Mouse (Mus musculus) cerebellum, adult 2 months (tissue): ENCODE results near the gene Etv6. TPM values are rescaled to one million over a fixed set of nuclear protein-coding genes. Genes with fewer than 3 reads are reported as not detected.

Experiments
- DNase-seq, 2 experiments: peaks; one replicate each; pipeline ENCODE4 v3.0.0; 2021
- H3K27ac ChIP-seq: fragments of 200-500 bp; 2 replicates; pipeline ENCODE4 v1.5.1; 2012; ENCODE audit warnings: low read length, control low read depth, inconsistent platforms; ENCODE audit not compliant: insufficient read depth
- H3K27me3 ChIP-seq: fragments of 200-500 bp; 2 replicates; pipeline ENCODE4 v1.6.1; 2012; ENCODE audit warnings: inconsistent platforms, mild to moderate bottlenecking, low read length, moderate library complexity; ENCODE audit not compliant: control insufficient read depth, insufficient read depth
- H3K4me1 ChIP-seq: fragments of 200-500 bp; 2 replicates; pipeline ENCODE4 v1.6.1; 2011; ENCODE audit warnings: low read length; ENCODE audit not compliant: control insufficient read depth, insufficient read depth
- H3K4me3 ChIP-seq: fragments of 200-500 bp; replicated peaks from 2 replicates; pipeline ENCODE3; 2011; ENCODE audit warnings: mild to moderate bottlenecking, low read depth, low read length, control low read depth; ENCODE audit not compliant: insufficient read depth
- CTCF ChIP-seq: fragments of 200-500 bp; IDR thresholded peaks from 2 replicates; pipeline ENCODE4 v1.5.1; 2011; ENCODE audit warnings: low read depth, mild to moderate bottlenecking, control low read depth, low read length, moderate library complexity, borderline replicate concordance; ENCODE audit not compliant: insufficient read depth
- POLR2A ChIP-seq: fragments of 200-500 bp; IDR thresholded peaks from 2 replicates; pipeline ENCODE4 v1.6.1; 2011; ENCODE audit warnings: low read length, control low read depth, borderline replicate concordance; ENCODE audit not compliant: insufficient read depth
- WGBS: fragments of 180-500 bp; shearing (Covaris S2); methylation state at CpG from one replicate; pipeline ENCODE4 v1.1.7; 2018; 5-methylcytosine and 5-hydroxymethylcytosine counted together
- polyA plus RNA-seq: library from polyadenylated mRNA; depleted of rRNA; stranded (reverse); fragments of >200 nt; gene quantifications from 2 replicates; pipeline ENCODE4 v1.2.3, GENCODE M21; 2012

Gene Etv6
- polyA plus RNA-seq, 1 experiment: 8.9 TPM

- WGBS: 94% methylated on average over 11 of the region's 11 CpGs
- H3K4me3 ChIP-seq: no peak overlapping the region
- DNase-seq: no peak
- no peak for TF ChIP-seq POLR2A
- TF ChIP-seq CTCF: no peak
- no peak overlapping the region for H3K27ac ChIP-seq
- peaks cover 4% of the 10 kb centered on the region for H3K4me1 ChIP-seq
- H3K27me3 ChIP-seq: no peaks in the 10 kb centered on the region
Measured at GRCm38 (mm10) chr6:134168799-134169198, 133.3 kb downstream of the Etv6 start.

GRCm38 (mm10) chr6:134171235-134171634, 135.7 kb downstream of the Etv6 start:
- TF ChIP-seq POLR2A: no peak
- no peak for TF ChIP-seq CTCF
- WGBS: 75% methylated on average over 1 of the region's 1 CpGs
- H3K4me3 ChIP-seq: no peak overlapping the region
- no peaks in the 10 kb centered on the region for H3K27me3 ChIP-seq
- no peak overlapping the region for H3K27ac ChIP-seq
- H3K4me1 ChIP-seq: peaks cover 4% of the 10 kb centered on the region
- no peak for DNase-seq

- 76% methylated on average over 17 of the region's 17 CpGs for WGBS
- Histone ChIP-seq H3K4me1 (peaks cover 4% of the 10 kb centered on the region), H3K27ac (no peak overlapping the region), H3K27me3 (no peaks in the 10 kb centered on the region), H3K4me3 (no peak overlapping the region)
- DNase-seq: peak in 1 of 2 experiments; percentile 16
- no peak for TF ChIP-seq CTCF
- TF ChIP-seq POLR2A: no peak
Measured at GRCm38 (mm10) chr6:134171906-134172728, 136.6 kb downstream of the Etv6 start.

- no peak overlapping the region for H3K4me3 ChIP-seq
- H3K4me1 ChIP-seq: peaks cover 4% of the 10 kb centered on the region
- no peak overlapping the region for H3K27ac ChIP-seq
- TF ChIP-seq POLR2A (no peak), CTCF (no peak)
- DNase-seq: no peak
- H3K27me3 ChIP-seq: no peaks in the 10 kb centered on the region
- WGBS: 71% methylated on average over 6 of the region's 6 CpGs
Measured at GRCm38 (mm10) chr6:134173439-134173838, 137.9 kb downstream of the Etv6 start.

GRCm38 (mm10) chr6:134175059-134175458, 139.6 kb downstream of the Etv6 start:
- Histone ChIP-seq H3K27me3 (no peaks in the 10 kb centered on the region), H3K27ac (no peak overlapping the region), H3K4me3 (no peak overlapping the region), H3K4me1 (peaks cover 4% of the 10 kb centered on the region)
- WGBS: 59% methylated on average over 9 of the region's 9 CpGs
- TF ChIP-seq POLR2A (no peak), CTCF (no peak)
- DNase-seq: no peak

- DNase-seq: no peak
- Histone ChIP-seq H3K27ac (no peak overlapping the region), H3K4me3 (no peak overlapping the region), H3K27me3 (no peaks in the 10 kb centered on the region), H3K4me1 (no peaks in the 10 kb centered on the region)
- 83% methylated on average over 5 of the region's 5 CpGs for WGBS
- TF ChIP-seq CTCF (no peak), POLR2A (no peak)
Measured at GRCm38 (mm10) chr6:134177196-134177595, 141.7 kb downstream of the Etv6 start.

- H3K4me3 ChIP-seq: no peak overlapping the region
- TF ChIP-seq POLR2A (no peak), CTCF (no peak)
- 86% methylated on average over 17 of the region's 17 CpGs for WGBS
- no peak overlapping the region for H3K27ac ChIP-seq
- no peaks in the 10 kb centered on the region for H3K4me1 ChIP-seq
- H3K27me3 ChIP-seq: no peaks in the 10 kb centered on the region
- no peak for DNase-seq
Measured at GRCm38 (mm10) chr6:134182301-134182948, 146.9 kb downstream of the Etv6 start.
